Mouse (Mus musculus): ENCODE data around the gene Dact2.

GRCm38 (mm10) chr17:14172184-14172583 is 31.9 kb downstream of the Dact2 start:
- TF ChIP-seq SIN3A (IDR thresholded peaks at IDR 0.05; ENCODE audit: low read length): no peak
- no peak for TF ChIP-seq POLR2A (IDR thresholded peaks at IDR 0.05; ENCODE audit: control insufficient read depth in 1 of 2, insufficient read depth in 1 of 2, low read depth in 1 of 2, low read length in 2 of 2, poor library complexity in 1 of 2)
- no peak for TF ChIP-seq CTCF (IDR thresholded peaks at IDR 0.05 in 2 of 3, conservative IDR thresholded peaks at IDR 0.05 in 1 of 3; ENCODE audit: control insufficient read depth in 1 of 3, insufficient read depth in 1 of 3, low read depth in 2 of 3, low read length in 3 of 3, poor library complexity in 1 of 3, severe bottlenecking in 1 of 3)
- no peak for TF ChIP-seq EP300 (IDR thresholded peaks at IDR 0.05; ENCODE audit: low read depth in 1 of 2, low read length in 2 of 2)
